Mouse (Mus musculus): ENCODE results near the gene Dnajc8. TPM values are rescaled to one million over a fixed set of nuclear protein-coding genes. Genes with fewer than 3 reads are reported as not detected.

Dnajc8 gene
- polyA plus RNA-seq, 1 experiment from 2014 or later: 130 TPM

DNA sequence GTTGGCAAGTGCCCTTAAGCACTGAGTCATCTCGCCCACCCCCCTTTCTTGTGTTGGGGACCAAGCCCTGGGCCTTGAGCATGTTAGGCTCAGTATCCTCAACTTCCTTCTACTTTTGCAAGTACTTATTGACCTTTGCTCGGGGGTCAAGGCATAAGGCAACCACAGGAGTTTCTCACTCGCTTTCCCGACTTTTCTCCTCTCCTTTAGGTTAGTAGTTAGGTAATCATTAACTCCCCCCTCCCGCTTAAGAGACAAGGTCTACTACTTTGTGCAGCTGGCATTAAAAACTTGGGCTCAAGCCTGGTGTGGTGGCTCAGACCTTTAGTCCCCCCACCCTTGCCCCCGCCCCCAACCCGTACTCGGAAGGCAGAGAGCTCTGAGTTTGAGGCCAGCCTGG lies 17.3 kb upstream of the Dnajc8 start:
- H3K9me3 ChIP-seq (replicated peaks): no peaks in the 10 kb centered on the region
- H3K27ac ChIP-seq (ENCODE audit: poor library complexity, severe bottlenecking): no peak overlapping the region
- 79% methylated on average over 8 of the region's 8 CpGs for WGBS
- no peak for ATAC-seq (ENCODE audit: insufficient number of reproducible peaks, low FRiP score)
- no peak overlapping the region for H3K4me3 ChIP-seq
- H3K36me3 ChIP-seq: no peaks in the 10 kb centered on the region
- no peak overlapping the region for H3K9ac ChIP-seq
- H3K4me1 ChIP-seq (replicated peaks): peaks cover 11% of the 10 kb centered on the region
- H3K4me2 ChIP-seq: no peak overlapping the region
- H3K27me3 ChIP-seq (replicated peaks): no peaks in the 10 kb centered on the region

GRCm38 (mm10) chr4:132519188-132519587 lies 16.2 kb upstream of the Dnajc8 start:
- no peak overlapping the region for H3K4me2 ChIP-seq
- no peak overlapping the region for H3K27ac ChIP-seq (ENCODE audit: poor library complexity, severe bottlenecking)
- H3K9ac ChIP-seq: no peak overlapping the region
- H3K4me3 ChIP-seq: no peak overlapping the region
- WGBS: 80% methylated on average over 3 of the region's 3 CpGs
- no peaks in the 10 kb centered on the region for H3K27me3 ChIP-seq (replicated peaks)
- H3K9me3 ChIP-seq (replicated peaks): no peaks in the 10 kb centered on the region
- peaks cover 5% of the 10 kb centered on the region; the same call in 1 of the 2 replicates for H3K4me1 ChIP-seq (replicated peaks)
- no peaks in the 10 kb centered on the region for H3K36me3 ChIP-seq
- no peak for ATAC-seq (ENCODE audit: insufficient number of reproducible peaks, low FRiP score)

- 24% methylated on average over 11 of the region's 11 CpGs for WGBS
- Histone ChIP-seq H3K4me1 (replicated peaks) (peaks cover 13% of the 10 kb centered on the region), H3K4me2 (0 out of 2 replicates have a peak overlapping the region, but pooled peaks have one; percentile 6), H3K9me3 (replicated peaks) (no peaks in the 10 kb centered on the region), H3K27me3 (replicated peaks) (no peaks in the 10 kb centered on the region), H3K27ac (ENCODE audit: poor library complexity, severe bottlenecking) (no peak overlapping the region), H3K4me3 (no peak overlapping the region), H3K9ac (0 out of 2 replicates have a peak overlapping the region, but pooled peaks have one; percentile 21), H3K36me3 (no peaks in the 10 kb centered on the region)
- no peak for ATAC-seq (ENCODE audit: insufficient number of reproducible peaks, low FRiP score)
Observed at GRCm38 (mm10) chr4:132524321-132524741, 11.0 kb upstream of the Dnajc8 start.

- ATAC-seq (ENCODE audit: insufficient number of reproducible peaks, low FRiP score): no peak
- no peaks in the 10 kb centered on the region for H3K9me3 ChIP-seq (replicated peaks)
- peaks cover 13% of the 10 kb centered on the region for H3K4me1 ChIP-seq (replicated peaks)
- no peak overlapping the region for H3K4me3 ChIP-seq
- H3K4me2 ChIP-seq: no peak overlapping the region
- H3K9ac ChIP-seq: 0 out of 2 replicates have a peak overlapping the region, but pooled peaks have one; percentile 21
- no peak overlapping the region for H3K27ac ChIP-seq (ENCODE audit: poor library complexity, severe bottlenecking)
- 47% methylated on average over 6 of the region's 6 CpGs for WGBS
- peaks cover 1% of the 10 kb centered on the region for H3K36me3 ChIP-seq
- H3K27me3 ChIP-seq (replicated peaks): no peaks in the 10 kb centered on the region
Observed at GRCm38 (mm10) chr4:132524808-132525207, 10.5 kb upstream of the Dnajc8 start.

- H3K27me3 ChIP-seq (replicated peaks): no peaks in the 10 kb centered on the region
- 55% methylated on average over 2 of the region's 2 CpGs for WGBS
- no peak for ATAC-seq (ENCODE audit: insufficient number of reproducible peaks, low FRiP score)
- no peak overlapping the region for H3K27ac ChIP-seq (ENCODE audit: poor library complexity, severe bottlenecking)
- no peak overlapping the region for H3K9ac ChIP-seq
- no peak overlapping the region for H3K4me3 ChIP-seq
- no peaks in the 10 kb centered on the region for H3K9me3 ChIP-seq (replicated peaks)
- peaks cover 18% of the 10 kb centered on the region for H3K36me3 ChIP-seq
- H3K4me1 ChIP-seq (replicated peaks): peaks cover 16% of the 10 kb centered on the region
- H3K4me2 ChIP-seq: no peak overlapping the region
Observed at GRCm38 (mm10) chr4:132526678-132527077, 8.7 kb upstream of the Dnajc8 start.

GRCm38 (mm10) chr4:132527917-132528522 lies 7.3 kb upstream of the Dnajc8 start:
- Histone ChIP-seq H3K27ac (ENCODE audit: poor library complexity, severe bottlenecking) (no peak overlapping the region), H3K4me3 (no peak overlapping the region), H3K36me3 (peaks cover 20% of the 10 kb centered on the region), H3K4me1 (replicated peaks) (peaks cover 24% of the 10 kb centered on the region), H3K9me3 (replicated peaks) (no peaks in the 10 kb centered on the region), H3K9ac (no peak overlapping the region), H3K27me3 (replicated peaks) (no peaks in the 10 kb centered on the region), H3K4me2 (no peak overlapping the region)
- 88% methylated on average over 8 of the region's 8 CpGs for WGBS
- ATAC-seq (ENCODE audit: insufficient number of reproducible peaks, low FRiP score): no peak

DNA sequence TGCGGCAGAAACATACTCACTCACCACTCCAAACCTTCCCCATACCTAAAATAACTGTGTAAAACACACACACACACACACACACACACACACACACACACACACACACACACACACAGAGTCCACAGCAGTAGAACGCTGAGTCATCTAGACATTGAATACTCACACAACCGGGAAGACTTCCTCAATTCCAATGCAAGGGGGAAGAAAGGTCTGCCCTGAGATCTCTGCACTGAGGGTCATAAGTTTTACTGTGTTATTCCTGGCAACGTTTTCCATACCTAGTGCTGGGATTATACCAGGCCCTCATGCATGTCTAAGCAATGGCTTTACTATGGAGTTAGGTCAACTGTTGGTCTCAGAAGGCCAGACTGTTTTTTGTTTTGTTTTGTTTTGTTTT lies 6.0 kb upstream of the Dnajc8 start:
- Histone ChIP-seq H3K9me3 (replicated peaks) (no peaks in the 10 kb centered on the region), H3K27ac (ENCODE audit: poor library complexity, severe bottlenecking) (no peak overlapping the region), H3K4me1 (replicated peaks) (peaks cover 25% of the 10 kb centered on the region), H3K36me3 (peaks cover 20% of the 10 kb centered on the region), H3K9ac (no peak overlapping the region), H3K4me2 (no peak overlapping the region), H3K4me3 (no peak overlapping the region), H3K27me3 (replicated peaks) (no peaks in the 10 kb centered on the region)
- 60% methylated on average over 4 of the region's 4 CpGs for WGBS
- ATAC-seq (ENCODE audit: insufficient number of reproducible peaks, low FRiP score): no peak

- Histone ChIP-seq H3K4me3 (no peak overlapping the region), H3K4me1 (replicated peaks) (peaks cover 17% of the 10 kb centered on the region), H3K4me2 (no peak overlapping the region), H3K27me3 (replicated peaks) (no peaks in the 10 kb centered on the region), H3K9ac (no peak overlapping the region), H3K9me3 (replicated peaks) (no peaks in the 10 kb centered on the region), H3K36me3 (peaks cover 20% of the 10 kb centered on the region), H3K27ac (ENCODE audit: poor library complexity, severe bottlenecking) (no peak overlapping the region)
- 83% methylated on average over 20 of the region's 20 CpGs for WGBS
- no peak for ATAC-seq (ENCODE audit: insufficient number of reproducible peaks, low FRiP score)
Observed at GRCm38 (mm10) chr4:132530033-132530804, 5.1 kb upstream of the Dnajc8 start.

GRCm38 (mm10) chr4:132532496-132532895 lies 2.9 kb upstream of the Dnajc8 start:
- peak overlapping the region; percentile 94 for H3K27ac ChIP-seq (ENCODE audit: poor library complexity, severe bottlenecking)
- H3K27me3 ChIP-seq (replicated peaks): no peaks in the 10 kb centered on the region
- peak overlapping the region; percentile 91 for H3K9ac ChIP-seq
- ATAC-seq (ENCODE audit: insufficient number of reproducible peaks, low FRiP score): peak; percentile 51; the same call in 1 of the 2 replicates
- H3K4me2 ChIP-seq: peak overlapping the region; percentile 89
- 2% methylated on average over 5 of the region's 5 CpGs for WGBS
- H3K36me3 ChIP-seq: peaks cover 20% of the 10 kb centered on the region
- H3K4me3 ChIP-seq: peak overlapping the region; percentile 81
- peaks cover 29% of the 10 kb centered on the region for H3K4me1 ChIP-seq (replicated peaks)
- H3K9me3 ChIP-seq (replicated peaks): no peaks in the 10 kb centered on the region

DNA sequence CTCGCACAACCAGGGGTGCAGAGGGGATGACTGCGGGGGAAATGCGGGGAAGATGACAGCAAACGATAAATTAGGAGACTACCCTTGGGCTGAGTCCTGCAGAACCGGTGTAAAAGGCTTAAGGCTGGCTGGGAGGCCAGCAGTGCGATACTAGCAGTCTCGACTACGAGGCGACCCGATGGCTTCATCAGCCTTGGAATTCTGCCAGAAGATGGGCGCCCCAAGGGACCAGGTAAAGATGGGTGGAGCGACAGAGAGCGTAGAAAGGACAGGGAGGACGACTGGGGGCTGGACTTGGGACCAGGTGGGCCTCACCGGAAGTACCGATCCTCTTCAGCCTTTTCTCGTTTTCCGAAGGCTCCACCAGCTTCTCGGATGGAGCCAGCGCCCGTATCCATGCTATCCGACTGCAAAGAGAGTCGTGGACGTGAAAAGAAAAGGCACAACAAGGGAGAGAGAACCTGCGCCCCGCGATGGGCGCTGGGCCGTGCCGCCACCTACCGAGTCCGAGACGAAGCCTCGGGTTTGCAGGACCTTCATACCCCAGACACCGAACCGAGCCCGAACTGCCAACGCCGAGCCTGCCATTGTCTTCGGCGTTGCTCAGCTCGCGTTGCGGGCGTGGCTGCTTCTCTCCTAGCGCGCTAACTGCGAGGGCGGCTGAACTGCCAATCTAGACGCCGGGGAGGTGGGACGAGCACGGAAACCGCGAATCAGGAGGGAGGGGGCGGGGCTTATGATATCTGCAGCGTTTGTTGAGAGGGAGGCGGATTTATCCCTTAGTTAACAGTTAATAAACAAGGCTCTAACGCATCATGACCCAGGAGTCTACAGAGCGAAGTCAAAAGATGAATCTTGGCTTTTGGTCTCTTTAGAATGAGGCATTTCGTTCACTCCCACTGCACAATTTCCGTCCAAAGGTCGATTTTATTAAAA lies 2.1 kb upstream of the Dnajc8 start, which contains the start of gene Atpif1:
Gene Atpif1 (minus strand): TSS at position 679 of the 936 bp plus-strand sequence.
- under 1% methylated on average over 63 of the region's 63 CpGs for WGBS
- H3K4me3 ChIP-seq: peak within 1 kb of the TSS; percentile 81
- H3K27ac ChIP-seq (ENCODE audit: poor library complexity, severe bottlenecking): peak within 1 kb of the TSS; percentile 94
- no peaks in the 10 kb centered on the region for H3K27me3 ChIP-seq (replicated peaks)
- H3K4me1 ChIP-seq (replicated peaks): peaks cover 29% of the 10 kb centered on the region
- peak within 1 kb of the TSS; percentile 89 for H3K4me2 ChIP-seq
- H3K9ac ChIP-seq: peak within 1 kb of the TSS; percentile 91
- peaks cover 24% of the 10 kb centered on the region for H3K36me3 ChIP-seq
- ATAC-seq (ENCODE audit: insufficient number of reproducible peaks, low FRiP score): peak; percentile 87
- no peaks in the 10 kb centered on the region for H3K9me3 ChIP-seq (replicated peaks)

Measured in heart, embryonic 12.5 days (tissue).